ENCODE assay signal across 18 mouse cellular contexts in the genomic region with DNA sequence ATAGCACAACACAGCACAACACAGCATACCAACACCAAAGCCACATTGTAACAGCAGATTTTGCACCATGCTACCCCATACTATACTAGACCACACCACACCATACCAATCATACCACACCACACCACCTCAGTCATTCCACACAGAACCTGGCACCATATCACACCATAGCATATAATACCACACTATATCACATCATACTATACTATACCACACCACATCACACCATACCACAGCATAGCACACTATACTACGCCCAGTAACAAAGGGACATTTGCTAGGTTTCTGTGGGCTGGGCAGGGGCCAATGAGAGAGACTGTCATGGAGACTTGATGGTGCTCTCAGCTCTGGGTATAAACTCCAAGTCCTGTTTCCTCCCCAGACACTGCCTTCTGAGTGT. TPM values are rescaled to one million over a fixed set of nuclear protein-coding genes. Genes with fewer than 3 reads are reported as not detected.
DNase-seq lines count a peak whose midpoint lies in the region; ATAC-seq lines count a peak whose summit lies in the region.
"Had no signal": no experiment of that assay in that cellular context is flagged by ENCODE, and none has a peak within 500 bp of the region (broad histone marks: within the 10 kb centered on the region; RNA-seq: fewer than 3 reads in every experiment).

No protein-coding gene starts in this region.

- H3K4me3 ChIP-seq in forebrain, embryonic 15.5 days, result no peak overlapping the region
- H3K4me3 ChIP-seq in forebrain, embryonic 10.5 days, result no peak overlapping the region
- H3K4me3 ChIP-seq in hindbrain, embryonic 13.5 days, result no peak overlapping the region
- H3K4me3 ChIP-seq in hindbrain, embryonic 12.5 days, result no peak overlapping the region
- no peak overlapping the region for H3K4me3 ChIP-seq in midbrain, embryonic 15.5 days
- no peak overlapping the region for H3K4me3 ChIP-seq in midbrain, embryonic 11.5 days (ENCODE audit: low read depth, low read length)
- H3K4me3 ChIP-seq: embryonic facial prominence, embryonic 13.5 days; heart, adult 2 months; heart, embryonic 13.5 days had no signal

- WGBS in forebrain, embryonic 15.5 days, result 84% methylated on average over 1 of the region's 1 CpGs
- 81% methylated on average over 1 of the region's 1 CpGs for WGBS in forebrain, embryonic 10.5 days
- 81% methylated on average over 1 of the region's 1 CpGs for WGBS in hindbrain, embryonic 13.5 days
- WGBS in hindbrain, embryonic 12.5 days, result 86% methylated on average over 1 of the region's 1 CpGs
- 98% methylated on average over 1 of the region's 1 CpGs for WGBS in midbrain, embryonic 15.5 days
- 67% methylated on average over 1 of the region's 1 CpGs for WGBS in midbrain, embryonic 11.5 days

- no peaks in the 10 kb centered on the region for H3K36me3 ChIP-seq in forebrain, embryonic 15.5 days
- no peaks in the 10 kb centered on the region for H3K36me3 ChIP-seq in forebrain, embryonic 10.5 days (replicated peaks)
- no peaks in the 10 kb centered on the region for H3K36me3 ChIP-seq in hindbrain, embryonic 13.5 days
- no peaks in the 10 kb centered on the region for H3K36me3 ChIP-seq in hindbrain, embryonic 12.5 days
- H3K36me3 ChIP-seq in midbrain, embryonic 15.5 days (replicated peaks), result no peaks in the 10 kb centered on the region
- no peaks in the 10 kb centered on the region for H3K36me3 ChIP-seq in midbrain, embryonic 11.5 days (ENCODE audit: control insufficient read depth, insufficient read depth, low read length)
- H3K36me3 ChIP-seq: embryonic facial prominence, embryonic 13.5 days; heart, embryonic 13.5 days had no signal

- ATAC-seq in forebrain, embryonic 15.5 days (replicated peaks), result peak; percentile 42; the same call in 1 of the 2 replicates
- peak; percentile 36; the same call in 1 of the 2 replicates for ATAC-seq in hindbrain, embryonic 13.5 days (ENCODE audit: low FRiP score)
- ATAC-seq in hindbrain, embryonic 12.5 days (ENCODE audit: low FRiP score), result no peak
- ATAC-seq in midbrain, embryonic 15.5 days (replicated peaks), result peak; percentile 56; the same call in 1 of the 2 replicates
- no peak for ATAC-seq in midbrain, embryonic 11.5 days (ENCODE audit: low FRiP score)
- ATAC-seq: activated CD4-positive, CD25-positive, alpha-beta regulatory T cell, adult 4 months; intestine, embryonic 16.5 days had no signal

- no peaks in the 10 kb centered on the region for H3K9me3 ChIP-seq in forebrain, embryonic 15.5 days
- H3K9me3 ChIP-seq in forebrain, embryonic 10.5 days, result no peaks in the 10 kb centered on the region
- H3K9me3 ChIP-seq in hindbrain, embryonic 13.5 days, result no peaks in the 10 kb centered on the region
- H3K9me3 ChIP-seq in hindbrain, embryonic 12.5 days (replicated peaks), result no peaks in the 10 kb centered on the region
- H3K9me3 ChIP-seq in midbrain, embryonic 15.5 days, result no peaks in the 10 kb centered on the region
- H3K9me3 ChIP-seq in midbrain, embryonic 11.5 days (ENCODE audit: control insufficient read depth, low read length), result no peaks in the 10 kb centered on the region
- H3K9me3 ChIP-seq: embryonic facial prominence, embryonic 13.5 days; heart, embryonic 13.5 days had no signal

- H3K4me1 ChIP-seq in forebrain, embryonic 15.5 days, result peaks cover 8% of the 10 kb centered on the region
- 0 out of 2 replicates have a peak, but pooled peaks cover 3% of the 10 kb centered on the region for H3K4me1 ChIP-seq in forebrain, embryonic 10.5 days
- peaks cover 13% of the 10 kb centered on the region for H3K4me1 ChIP-seq in hindbrain, embryonic 13.5 days (replicated peaks)
- H3K4me1 ChIP-seq in hindbrain, embryonic 12.5 days, result 0 out of 2 replicates have a peak, but pooled peaks cover 4% of the 10 kb centered on the region
- H3K4me1 ChIP-seq in midbrain, embryonic 15.5 days, result 0 out of 2 replicates have a peak, but pooled peaks cover 2% of the 10 kb centered on the region
- H3K4me1 ChIP-seq in midbrain, embryonic 11.5 days (ENCODE audit: control insufficient read depth, insufficient read depth, low read length), result no peaks in the 10 kb centered on the region
- H3K4me1 ChIP-seq: embryonic facial prominence, embryonic 13.5 days; heart, embryonic 13.5 days had no signal

- no peak overlapping the region for H3K4me2 ChIP-seq in forebrain, embryonic 15.5 days (replicated peaks)
- H3K4me2 ChIP-seq in hindbrain, embryonic 13.5 days, result no peak overlapping the region
- H3K4me2 ChIP-seq in hindbrain, embryonic 12.5 days (replicated peaks), result no peak overlapping the region
- H3K4me2 ChIP-seq in midbrain, embryonic 15.5 days, result no peak overlapping the region
- H3K4me2 ChIP-seq in midbrain, embryonic 11.5 days, result no peak overlapping the region
- H3K4me2 ChIP-seq: embryonic facial prominence, embryonic 13.5 days; heart, embryonic 13.5 days had no signal

- 0 out of 2 replicates have a peak overlapping the region, but pooled peaks have one; percentile 53 for H3K27ac ChIP-seq in forebrain, embryonic 15.5 days (replicated peaks)
- no peak overlapping the region for H3K27ac ChIP-seq in forebrain, embryonic 10.5 days
- no peak overlapping the region for H3K27ac ChIP-seq in hindbrain, embryonic 13.5 days
- H3K27ac ChIP-seq in hindbrain, embryonic 12.5 days, result no peak overlapping the region
- no peak overlapping the region for H3K27ac ChIP-seq in midbrain, embryonic 15.5 days
- no peak overlapping the region for H3K27ac ChIP-seq in midbrain, embryonic 11.5 days (ENCODE audit: low read depth, low read length)
- H3K27ac ChIP-seq: embryonic facial prominence, embryonic 13.5 days; heart, adult 2 months; heart, embryonic 13.5 days had no signal

- H3K9ac ChIP-seq in forebrain, embryonic 15.5 days (replicated peaks), result no peak overlapping the region
- no peak overlapping the region for H3K9ac ChIP-seq in hindbrain, embryonic 13.5 days
- H3K9ac ChIP-seq in hindbrain, embryonic 12.5 days, result no peak overlapping the region
- no peak overlapping the region for H3K9ac ChIP-seq in midbrain, embryonic 15.5 days
- H3K9ac ChIP-seq in midbrain, embryonic 11.5 days (ENCODE audit: low read length), result no peak overlapping the region
- H3K9ac ChIP-seq: embryonic facial prominence, embryonic 13.5 days; heart, embryonic 13.5 days had no signal

- H3K27me3 ChIP-seq in forebrain, embryonic 15.5 days, result no peaks in the 10 kb centered on the region
- H3K27me3 ChIP-seq in forebrain, embryonic 10.5 days (ENCODE audit: poor library complexity, severe bottlenecking), result no peaks in the 10 kb centered on the region
- no peaks in the 10 kb centered on the region for H3K27me3 ChIP-seq in hindbrain, embryonic 13.5 days
- no peaks in the 10 kb centered on the region for H3K27me3 ChIP-seq in hindbrain, embryonic 12.5 days
- H3K27me3 ChIP-seq in midbrain, embryonic 15.5 days (replicated peaks), result no peaks in the 10 kb centered on the region
- H3K27me3 ChIP-seq in midbrain, embryonic 11.5 days (ENCODE audit: control insufficient read depth, insufficient read depth, low read length), result no peaks in the 10 kb centered on the region
- H3K27me3 ChIP-seq: heart, embryonic 13.5 days had no signal

- DNase-seq in forebrain, embryonic 10.5 days (ENCODE audit: extremely low spot score, low spot score), result no peak
- DNase-seq in midbrain, embryonic 11.5 days (ENCODE audit: low spot score, missing footprints), result no peak
- DNase-seq in thymus, adult 18-20 months, result no peak
- DNase-seq: cerebellum, adult 11-12 months; cerebellum, adult 9-10 months; cerebellum, postnatal 25 days; gastrocnemius, postnatal 14 days; heart, adult 2 months; heart, postnatal 36 days; kidney, adult 2 months had no signal

RNA-seq across cellular contexts. Expression of a gene that starts 10.4 kb away (rescaled TPM):
- polyA plus RNA-seq in forebrain, embryonic 15.5 days (2015; fragmentation: Nextera tagmentation; extraction: Ambion mirVana), result 177 and 181 TPM in 2 replicates
- 181 and 185 TPM in 2 replicates for polyA plus RNA-seq in forebrain, embryonic 10.5 days (2016; fragmentation: Nextera tagmentation; extraction: Ambion mirVana)
- 175 and 179 TPM in 2 replicates for polyA plus RNA-seq in hindbrain, embryonic 13.5 days (2015; fragmentation: Nextera tagmentation; extraction: Ambion mirVana)
- 169 and 171 TPM in 2 replicates for polyA plus RNA-seq in hindbrain, embryonic 12.5 days (2016; fragmentation: Nextera tagmentation; extraction: Ambion mirVana)
- 135 TPM in 2 replicates for polyA plus RNA-seq in midbrain, embryonic 15.5 days (2015; fragmentation: Nextera tagmentation; extraction: Ambion mirVana)
- 217 and 228 TPM in 2 replicates for polyA plus RNA-seq in midbrain, embryonic 11.5 days (2014; fragmentation: Nextera tagmentation; extraction: Ambion mirVana)

RNA-seq across cellular contexts. Expression of a gene that starts 52.1 kb away (rescaled TPM):
- polyA plus RNA-seq in forebrain, embryonic 15.5 days (2015; fragmentation: Nextera tagmentation; extraction: Ambion mirVana), result 29.3 and 30.4 TPM in 2 replicates
- 0.49 and 0.58 TPM in 2 replicates for polyA plus RNA-seq in forebrain, embryonic 10.5 days (2016; fragmentation: Nextera tagmentation; extraction: Ambion mirVana)
- polyA plus RNA-seq in hindbrain, embryonic 13.5 days (2015; fragmentation: Nextera tagmentation; extraction: Ambion mirVana), result 28.1 and 29.5 TPM in 2 replicates
- polyA plus RNA-seq in hindbrain, embryonic 12.5 days (2016; fragmentation: Nextera tagmentation; extraction: Ambion mirVana), result 16.4 and 18.2 TPM in 2 replicates
- polyA plus RNA-seq in midbrain, embryonic 15.5 days (2015; fragmentation: Nextera tagmentation; extraction: Ambion mirVana), result 24.0 and 25.1 TPM in 2 replicates
- 7.2 TPM in 2 replicates for polyA plus RNA-seq in midbrain, embryonic 11.5 days (2014; fragmentation: Nextera tagmentation; extraction: Ambion mirVana)
- polyA plus RNA-seq: activated CD4-positive, CD25-positive, alpha-beta regulatory T cell, adult 4 months had no signal

Comparison
In these comparisons a context has a peak if more than half of its experiments do, and no peak if none do; other contexts are left out.
1. ATAC-seq: peak in forebrain, embryonic 15.5 days (single experiment), hindbrain, embryonic 13.5 days (single experiment) and midbrain, embryonic 15.5 days (single experiment); none in hindbrain, embryonic 12.5 days (single experiment) and midbrain, embryonic 11.5 days (single experiment).